Mouse (Mus musculus): ENCODE measurements around the gene Gemin8. TPM values are rescaled to one million over a fixed set of nuclear protein-coding genes. Genes with fewer than 3 reads are reported as not detected.

The Gemin8 gene
- polyA plus RNA-seq, 1 experiment from 2014 or later: 15.5 TPM

Other genes with a start within 250 kb of the Gemin8 start
- gene Gpm6b, start 68.5 kb downstream of the Gemin8 start, polyA plus RNA-seq (2014; fragmentation: Nextera tagmentation; extraction: Ambion mirVana): 4.5 and 5.1 TPM in 2 replicates